Mouse (Mus musculus): ENCODE measurements around the gene Reg2.

GRCm38 (mm10) chr6:78448409-78448808, 53.0 kb downstream of the Reg2 start:
- TF ChIP-seq POLR2AphosphoS2 (IDR thresholded peaks at IDR 0.05; ENCODE audit: insufficient read length, low read depth) (no peak), MYOD1 (IDR thresholded peaks at IDR 0.05; ENCODE audit: control insufficient read depth in 1 of 3, insufficient read length in 2 of 3, low read depth in 2 of 3) (no peak), POLR2A (IDR thresholded peaks at IDR 0.05; ENCODE audit: insufficient read length, low read depth) (no peak)
